Mouse (Mus musculus) lung, postnatal 36 days (tissue): ENCODE results near the gene Rd3l.
A peak's percentile ranks its signal among the peaks of the same experiment; 100 is the strongest.

Experiments
- DNase-seq: peaks from one replicate; pipeline ENCODE4 v3.0.0; 2022; ENCODE audit warnings: mixed read lengths

The Rd3l gene

GRCm38 (mm10) chr12:111980887-111981367 lies at the start of gene Rd3l:
Gene Rd3l (minus strand): TSS chr12:111981317.
- no peak for DNase-seq

GRCm38 (mm10) chr12:112027408-112027807 lies 46.3 kb upstream of the Rd3l start:
- no peak for DNase-seq

GRCm38 (mm10) chr12:112025907-112026645 lies 45.0 kb upstream of the Rd3l start:
- no peak for DNase-seq

- no peak for DNase-seq
Measured at GRCm38 (mm10) chr12:112025457-112025856, 44.3 kb upstream of the Rd3l start.

- DNase-seq = no peak
Measured at GRCm38 (mm10) chr12:112024581-112025310, 43.6 kb upstream of the Rd3l start.

- DNase-seq = no peak
Measured at GRCm38 (mm10) chr12:112023306-112023705, 42.2 kb upstream of the Rd3l start.

- DNase-seq = no peak
Measured at GRCm38 (mm10) chr12:112016346-112016745, 35.2 kb upstream of the Rd3l start.

- DNase-seq = no peak
Measured at GRCm38 (mm10) chr12:112013271-112013801, 32.2 kb upstream of the Rd3l start.

GRCm38 (mm10) chr12:112012511-112013270 lies 31.6 kb upstream of the Rd3l start:
- DNase-seq = no peak

- peak; percentile 85 for DNase-seq
Measured at GRCm38 (mm10) chr12:112001223-112001622, 20.1 kb upstream of the Rd3l start.

- no peak for DNase-seq
Measured at GRCm38 (mm10) chr12:111999735-112000134, 18.6 kb upstream of the Rd3l start.

GRCm38 (mm10) chr12:111995161-111995560 lies 14.0 kb upstream of the Rd3l start:
- DNase-seq = no peak

GRCm38 (mm10) chr12:111992626-111993025 lies 11.5 kb upstream of the Rd3l start:
- DNase-seq = no peak

GRCm38 (mm10) chr12:111986756-111987155 lies 5.6 kb upstream of the Rd3l start:
- no peak for DNase-seq

GRCm38 (mm10) chr12:111983165-111983564 lies 2.0 kb upstream of the Rd3l start:
- DNase-seq = no peak

GRCm38 (mm10) chr12:111981831-111982230 lies 714 bp upstream of the Rd3l start:
- no peak for DNase-seq

- no peak for DNase-seq
Measured at GRCm38 (mm10) chr12:111978274-111978673, 2.8 kb downstream of the Rd3l start.

GRCm38 (mm10) chr12:111977138-111977537 lies 4.0 kb downstream of the Rd3l start:
- DNase-seq = peak; percentile 70

GRCm38 (mm10) chr12:111974578-111974977 lies 6.5 kb downstream of the Rd3l start:
- no peak for DNase-seq

GRCm38 (mm10) chr12:111972504-111972903 lies 8.6 kb downstream of the Rd3l start:
- DNase-seq = no peak

GRCm38 (mm10) chr12:111971231-111971686 lies 9.9 kb downstream of the Rd3l start, which contains the start of gene Tdrd9:
Gene Tdrd9 (plus strand): TSS chr12:111971559.
- DNase-seq = no peak

GRCm38 (mm10) chr12:111970085-111970484 lies 11.0 kb downstream of the Rd3l start:
- DNase-seq = no peak

GRCm38 (mm10) chr12:111966683-111967173 lies 14.4 kb downstream of the Rd3l start, which contains the start of gene Atp5mpl:
Gene Atp5mpl (minus strand): TSS chr12:111966977.
- DNase-seq = peak; percentile 96
